Comparison of ENCODE assay signal across 28 mouse cellular contexts in genomic region chr1:152618896-152619295, GRCm38 (mm10).
DNase-seq lines count a peak whose midpoint lies in the region; ATAC-seq and TF ChIP-seq lines count a peak whose summit lies in the region.
"Had no signal": no experiment of that assay in that cellular context is flagged by ENCODE, and none has a peak within 500 bp of the region (broad histone marks: within the 10 kb centered on the region; RNA-seq: fewer than 3 reads in every experiment).

No protein-coding gene starts in this region.

- peak overlapping the region; percentile 63 for H3K27ac ChIP-seq in gastrocnemius, adult 2 months
- peak overlapping the region; percentile 41 to 81; a peak in 3 of 4 replicates for H3K27ac ChIP-seq in heart, embryonic 14.5 days (replicated peaks in 1 of 2; ENCODE audit: control insufficient read depth in 1 of 2, insufficient read depth in 1 of 2, low read depth in 2 of 2, low read length in 2 of 2)
- peak overlapping the region; percentile 23; the same call in 1 of the 2 replicates for H3K27ac ChIP-seq in kidney, embryonic 15.5 days
- H3K27ac ChIP-seq in MEL (ENCODE audit: control insufficient read depth, low read depth, low read length): peak overlapping the region; percentile 22
- H3K27ac ChIP-seq: forebrain, embryonic 13.5 days; hindbrain, embryonic 13.5 days; layer of hippocampus, adult 2 months; left cerebral cortex, adult 2 months; limb, embryonic 13.5 days; liver, embryonic 12.5 days; midbrain, embryonic 12.5 days; neural tube, embryonic 13.5 days had no signal

- WGBS in heart, embryonic 14.5 days: 57% methylated on average over 3 of the region's 3 CpGs
- 76% methylated on average over 3 of the region's 3 CpGs for WGBS in kidney, embryonic 15.5 days

- peaks cover 56% of the 10 kb centered on the region for H3K36me3 ChIP-seq in heart, embryonic 14.5 days (ENCODE audit: control insufficient read depth, insufficient read depth, low read length)
- peaks cover 18% of the 10 kb centered on the region for H3K36me3 ChIP-seq in kidney, embryonic 15.5 days
- H3K36me3 ChIP-seq in MEL (ENCODE audit: control insufficient read depth in 1 of 2, insufficient read depth in 2 of 2, low read length in 2 of 2): peaks cover 0 to 26% of the 10 kb centered on the region in 2 experiments; a peak in 2 of 4 replicates
- H3K36me3 ChIP-seq: G1E; hindbrain, embryonic 13.5 days; midbrain, embryonic 12.5 days had no signal

- H3K4me2 ChIP-seq in heart, embryonic 14.5 days (ENCODE audit: low read length): peak overlapping the region; percentile 14; the same call in 1 of the 2 replicates
- H3K4me2 ChIP-seq in kidney, embryonic 15.5 days: no peak overlapping the region
- H3K4me2 ChIP-seq: forebrain, embryonic 13.5 days; hindbrain, embryonic 13.5 days; limb, embryonic 13.5 days; liver, embryonic 12.5 days; midbrain, embryonic 12.5 days; neural tube, embryonic 13.5 days had no signal

- no peak overlapping the region for H3K4me3 ChIP-seq in gastrocnemius, adult 2 months
- no peak overlapping the region for H3K4me3 ChIP-seq in heart, embryonic 14.5 days (ENCODE audit: control insufficient read depth in 1 of 2, insufficient read depth in 1 of 2, low read depth in 1 of 2, low read length in 2 of 2)
- H3K4me3 ChIP-seq in kidney, embryonic 15.5 days (replicated peaks): no peak overlapping the region
- H3K4me3 ChIP-seq in MEL (ENCODE audit: control insufficient read depth in 1 of 2, insufficient read depth in 1 of 2, low read depth in 2 of 2, low read length in 2 of 2): no peak overlapping the region
- H3K4me3 ChIP-seq: forebrain, embryonic 13.5 days; hindbrain, embryonic 13.5 days; layer of hippocampus, adult 2 months; left cerebral cortex, adult 2 months; limb, embryonic 13.5 days; liver, embryonic 12.5 days; megakaryocyte, embryonic 14.5 days; midbrain, embryonic 12.5 days; neural tube, embryonic 13.5 days had no signal

- no peak for ATAC-seq in heart, embryonic 14.5 days (ENCODE audit: insufficient number of reproducible peaks, insufficient read depth, low FRiP score, low read depth)
- ATAC-seq in kidney, embryonic 15.5 days (replicated peaks; ENCODE audit: low FRiP score): no peak
- ATAC-seq: forebrain, embryonic 13.5 days; liver, embryonic 12.5 days; liver, postnatal 0 days had no signal

- H3K9ac ChIP-seq in heart, embryonic 14.5 days (ENCODE audit: low read length): no peak overlapping the region
- no peak overlapping the region for H3K9ac ChIP-seq in kidney, embryonic 15.5 days
- no peak overlapping the region for H3K9ac ChIP-seq in MEL (ENCODE audit: control insufficient read depth, low read depth, low read length, poor library complexity, severe bottlenecking)
- H3K9ac ChIP-seq: forebrain, embryonic 13.5 days; hindbrain, embryonic 13.5 days; limb, embryonic 13.5 days; liver, embryonic 12.5 days; liver, postnatal 0 days; midbrain, embryonic 12.5 days; neural tube, embryonic 13.5 days had no signal

- intact Hi-C loops in gastrocnemius, adult 2 months (cut with DNase I): no loop called here
- intact Hi-C loops in heart, postnatal 36 days (cut with DNase I): no loop called here

- no peak for TF ChIP-seq CTCF in gastrocnemius, adult 2 months (IDR thresholded peaks at IDR 0.05)
- TF ChIP-seq CTCF in MEL (IDR thresholded peaks at IDR 0.05 in 2 of 3, conservative IDR thresholded peaks at IDR 0.05 in 1 of 3; ENCODE audit: control insufficient read depth in 1 of 3, insufficient read depth in 1 of 3, low read depth in 2 of 3, low read length in 3 of 3, poor library complexity in 1 of 3, severe bottlenecking in 1 of 3): no peak

- TF ChIP-seq POLR2A in MEL (IDR thresholded peaks at IDR 0.05; ENCODE audit: control insufficient read depth in 1 of 2, insufficient read depth in 1 of 2, low read depth in 1 of 2, low read length in 2 of 2, poor library complexity in 1 of 2): no peak

- no peak for TF ChIP-seq RAD21 in MEL (IDR thresholded peaks at IDR 0.05; ENCODE audit: low read depth, low read length)

- H3K9me3 ChIP-seq in heart, embryonic 14.5 days (ENCODE audit: control insufficient read depth, low read length): peaks cover 7% of the 10 kb centered on the region; the same call in 1 of the 2 replicates
- H3K9me3 ChIP-seq in kidney, embryonic 15.5 days (replicated peaks): no peaks in the 10 kb centered on the region
- no peaks in the 10 kb centered on the region for H3K9me3 ChIP-seq in MEL (replicated peaks; ENCODE audit: insufficient read depth, low read length)
- H3K9me3 ChIP-seq: forebrain, embryonic 13.5 days; hindbrain, embryonic 13.5 days; midbrain, embryonic 12.5 days had no signal

- peaks cover 34 to 91% of the 10 kb centered on the region in 2 experiments for H3K4me1 ChIP-seq in heart, embryonic 14.5 days (ENCODE audit: control insufficient read depth in 2 of 2, insufficient read depth in 2 of 2, low read length in 2 of 2)
- peaks cover 83% of the 10 kb centered on the region for H3K4me1 ChIP-seq in kidney, embryonic 15.5 days
- peaks cover 15 to 26% of the 10 kb centered on the region in 2 experiments for H3K4me1 ChIP-seq in MEL (ENCODE audit: control insufficient read depth in 1 of 2, insufficient read depth in 2 of 2, low read length in 2 of 2)

- no peaks in the 10 kb centered on the region for H3K27me3 ChIP-seq in heart, embryonic 14.5 days (ENCODE audit: control insufficient read depth, insufficient read depth, low read length)
- H3K27me3 ChIP-seq in kidney, embryonic 15.5 days: no peaks in the 10 kb centered on the region
- peaks cover 0 to 2% of the 10 kb centered on the region in 2 experiments; a peak in 3 of 4 replicates for H3K27me3 ChIP-seq in MEL (ENCODE audit: control insufficient read depth in 1 of 2, insufficient read depth in 2 of 2, low read length in 2 of 2)
- H3K27me3 ChIP-seq: forebrain, embryonic 13.5 days; limb, embryonic 13.5 days; neural tube, embryonic 13.5 days had no signal

- no peak for TF ChIP-seq EP300 in MEL (IDR thresholded peaks at IDR 0.05; ENCODE audit: low read depth in 1 of 2, low read length in 2 of 2)

- no peak for DNase-seq in gastrocnemius, adult 2 months
- no peak for DNase-seq in gastrocnemius, postnatal 25 days
- DNase-seq in heart, postnatal 36 days: no peak
- DNase-seq in kidney, adult 11 months: no peak
- no peak for DNase-seq in MEL (ENCODE audit: low read depth, low spot score)
- DNase-seq in frontal cortex, postnatal 36 days (ENCODE audit: low spot score in 2 of 2): no peak
- DNase-seq: adrenal gland, postnatal 14 days; cerebellum, adult 11-12 months; cerebellum, adult 9-11 months; gastrocnemius, postnatal 36 days; kidney, adult 18-20 months; kidney, postnatal 36 days; liver, postnatal 0 days; lung, postnatal 4 days; right cerebral cortex, postnatal 4 days; thymus, postnatal 36 days had no signal

- H3K79me2 ChIP-seq in MEL (ENCODE audit: control insufficient read depth, insufficient read depth, low read length, poor library complexity): no peaks in the 10 kb centered on the region; the same call in 1 of the 2 replicates

TF ChIP-seq in MEL, 35 proteins besides CTCF, POLR2A, EP300 and RAD21:
- TF ChIP-seq RCOR1 (IDR thresholded peaks at IDR 0.05; ENCODE audit: low read depth, low read length) (no peak), MYB (IDR thresholded peaks at IDR 0.05; ENCODE audit: low read depth, low read length) (no peak), GATA1 (IDR thresholded peaks at IDR 0.05; ENCODE audit: low read depth, low read length) (0 out of 2 replicates have a peak, but pooled peaks have one; percentile 10), MAX (IDR thresholded peaks at IDR 0.05; ENCODE audit: low read length) (no peak), ELF1 (IDR thresholded peaks at IDR 0.05; ENCODE audit: low read depth, low read length) (no peak), TAL1 (IDR thresholded peaks at IDR 0.05; ENCODE audit: low read length) (no peak), SIN3A (IDR thresholded peaks at IDR 0.05; ENCODE audit: low read length) (no peak)
